Mouse (Mus musculus): ENCODE measurements at regions not wholly inside any gene's neighbourhood (a gene's known extent, or its start where the extent isn't known, plus 50 kb on each side); places are given as distances from the start of the nearest gene placed in this dataset.

DNA sequence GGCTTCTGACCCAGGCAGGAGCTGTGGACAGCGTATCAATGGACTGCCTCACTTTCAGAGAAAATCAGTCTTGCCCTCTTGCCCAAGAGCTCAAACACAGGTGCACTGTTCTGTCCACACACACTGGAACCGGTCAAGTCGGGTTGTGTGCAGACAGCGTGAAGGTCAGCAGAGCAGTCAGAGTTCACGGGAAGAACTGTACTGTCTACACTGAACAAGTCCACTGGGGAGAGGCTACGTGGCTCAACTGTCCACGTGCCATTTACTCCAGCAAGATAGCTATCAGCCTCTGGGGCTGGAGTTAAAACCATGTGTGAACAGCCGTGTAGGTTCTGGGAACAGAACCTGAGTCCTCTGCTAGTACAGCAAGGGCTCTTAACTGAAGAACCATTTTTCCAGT is 70.8 kb downstream of the Rplp1 start:
- 82% methylated on average over 8 of the region's 8 CpGs for WGBS
- H3K27ac ChIP-seq (ENCODE audit: low read depth), result no peak overlapping the region
- H3K4me1 ChIP-seq (ENCODE audit: control insufficient read depth, insufficient read depth), result no peaks in the 10 kb centered on the region
- no peak overlapping the region for H3K4me2 ChIP-seq (ENCODE audit: low read depth, low read length)
- H3K9me3 ChIP-seq (replicated peaks; ENCODE audit: control insufficient read depth, low read length), result no peaks in the 10 kb centered on the region
- H3K4me3 ChIP-seq (ENCODE audit: low read depth, low read length), result no peak overlapping the region
- DNase-seq (ENCODE audit: low spot score) (no peak), ATAC-seq (ENCODE audit: insufficient read depth, low read depth) (no peak)
- no peaks in the 10 kb centered on the region for H3K36me3 ChIP-seq (replicated peaks; ENCODE audit: control insufficient read depth, insufficient read depth, low read length)
- no peak overlapping the region for H3K9ac ChIP-seq (replicated peaks; ENCODE audit: low read depth, low read length)
- H3K27me3 ChIP-seq (ENCODE audit: control insufficient read depth, insufficient read depth, low read length), result no peaks in the 10 kb centered on the region
- TF ChIP-seq CTCF (IDR thresholded peaks at IDR 0.05; ENCODE audit: low read depth) (no peak), EP300 (IDR thresholded peaks at IDR 0.05; ENCODE audit: low read depth) (no peak)

DNA sequence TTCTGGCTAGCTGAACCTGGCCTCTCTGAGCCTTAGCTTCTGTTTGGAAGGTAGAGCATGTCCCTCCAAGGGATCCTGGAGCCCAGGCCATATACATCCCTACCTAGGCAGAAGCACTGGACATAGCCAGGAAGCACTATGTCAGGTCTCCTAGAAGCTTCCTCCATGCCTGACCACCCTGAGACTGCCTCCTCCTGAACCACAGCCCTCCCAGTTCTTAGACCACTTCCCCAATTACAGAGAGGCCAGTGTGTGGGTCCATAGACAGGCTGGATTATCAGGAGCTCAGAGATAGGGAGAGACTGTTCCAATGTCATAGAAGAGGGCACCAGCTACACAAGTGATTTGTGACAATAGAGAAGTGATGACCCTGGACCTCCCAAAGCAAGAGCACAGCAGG is 72.0 kb downstream of the Rplp1 start:
- Histone ChIP-seq H3K36me3 (replicated peaks; ENCODE audit: control insufficient read depth, insufficient read depth, low read length) (no peaks in the 10 kb centered on the region), H3K27ac (ENCODE audit: low read depth) (no peak overlapping the region), H3K4me2 (ENCODE audit: low read depth, low read length) (no peak overlapping the region), H3K4me3 (ENCODE audit: low read depth, low read length) (no peak overlapping the region), H3K9me3 (replicated peaks; ENCODE audit: control insufficient read depth, low read length) (no peaks in the 10 kb centered on the region), H3K9ac (replicated peaks; ENCODE audit: low read depth, low read length) (no peak overlapping the region), H3K4me1 (ENCODE audit: control insufficient read depth, insufficient read depth) (no peaks in the 10 kb centered on the region), H3K27me3 (ENCODE audit: control insufficient read depth, insufficient read depth, low read length) (no peaks in the 10 kb centered on the region)
- no peak for TF ChIP-seq EP300 (IDR thresholded peaks at IDR 0.05; ENCODE audit: low read depth)
- TF ChIP-seq CTCF (IDR thresholded peaks at IDR 0.05; ENCODE audit: low read depth), result no peak
- ATAC-seq (ENCODE audit: insufficient read depth, low read depth) (no peak), DNase-seq (ENCODE audit: low spot score) (no peak)

GRCm38 (mm10) chr9:61841222-61841621 is 73.1 kb downstream of the Rplp1 start:
- ATAC-seq (ENCODE audit: insufficient read depth, low read depth), result no peak
- WGBS, result 75% methylated on average over 8 of the region's 8 CpGs
- Histone ChIP-seq H3K27me3 (ENCODE audit: control insufficient read depth, insufficient read depth, low read length) (no peaks in the 10 kb centered on the region), H3K27ac (ENCODE audit: low read depth) (no peak overlapping the region), H3K36me3 (replicated peaks; ENCODE audit: control insufficient read depth, insufficient read depth, low read length) (no peaks in the 10 kb centered on the region), H3K4me2 (ENCODE audit: low read depth, low read length) (no peak overlapping the region), H3K9ac (replicated peaks; ENCODE audit: low read depth, low read length) (no peak overlapping the region), H3K4me1 (ENCODE audit: control insufficient read depth, insufficient read depth) (no peaks in the 10 kb centered on the region), H3K4me3 (ENCODE audit: low read depth, low read length) (no peak overlapping the region), H3K9me3 (replicated peaks; ENCODE audit: control insufficient read depth, low read length) (no peaks in the 10 kb centered on the region)
- no peak for DNase-seq (ENCODE audit: low spot score)
- no peak for TF ChIP-seq CTCF (IDR thresholded peaks at IDR 0.05; ENCODE audit: low read depth)
- TF ChIP-seq EP300 (IDR thresholded peaks at IDR 0.05; ENCODE audit: low read depth), result no peak

DNA sequence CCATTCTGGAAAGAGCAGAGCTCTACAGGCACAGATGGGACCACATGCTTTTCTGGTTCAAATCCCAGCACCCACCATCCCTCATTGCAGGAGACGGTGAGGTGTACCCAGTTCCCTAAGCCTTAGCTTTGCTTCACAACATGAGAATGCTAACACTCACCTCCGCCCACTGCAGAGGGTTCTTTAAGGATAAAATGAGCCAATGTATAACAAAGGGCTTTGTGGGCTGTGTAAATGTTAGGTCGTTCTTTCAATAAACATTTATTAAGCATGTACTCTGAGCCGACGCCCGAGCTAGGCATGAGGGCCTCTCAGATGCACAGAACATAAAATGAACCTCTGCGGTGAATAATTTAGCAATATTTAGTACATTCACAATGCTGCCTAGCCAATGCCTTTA is 74.0 kb downstream of the Rplp1 start:
- Histone ChIP-seq H3K4me3 (ENCODE audit: low read depth, low read length) (no peak overlapping the region), H3K36me3 (replicated peaks; ENCODE audit: control insufficient read depth, insufficient read depth, low read length) (no peaks in the 10 kb centered on the region), H3K9me3 (replicated peaks; ENCODE audit: control insufficient read depth, low read length) (no peaks in the 10 kb centered on the region), H3K4me2 (ENCODE audit: low read depth, low read length) (no peak overlapping the region), H3K4me1 (ENCODE audit: control insufficient read depth, insufficient read depth) (no peaks in the 10 kb centered on the region), H3K9ac (replicated peaks; ENCODE audit: low read depth, low read length) (no peak overlapping the region), H3K27ac (ENCODE audit: low read depth) (no peak overlapping the region), H3K27me3 (ENCODE audit: control insufficient read depth, insufficient read depth, low read length) (no peaks in the 10 kb centered on the region)
- 87% methylated on average over 7 of the region's 7 CpGs for WGBS
- DNase-seq (ENCODE audit: low spot score), result no peak
- no peak for TF ChIP-seq CTCF (IDR thresholded peaks at IDR 0.05; ENCODE audit: low read depth)
- no peak for TF ChIP-seq EP300 (IDR thresholded peaks at IDR 0.05; ENCODE audit: low read depth)
- ATAC-seq (ENCODE audit: insufficient read depth, low read depth), result no peak

DNA sequence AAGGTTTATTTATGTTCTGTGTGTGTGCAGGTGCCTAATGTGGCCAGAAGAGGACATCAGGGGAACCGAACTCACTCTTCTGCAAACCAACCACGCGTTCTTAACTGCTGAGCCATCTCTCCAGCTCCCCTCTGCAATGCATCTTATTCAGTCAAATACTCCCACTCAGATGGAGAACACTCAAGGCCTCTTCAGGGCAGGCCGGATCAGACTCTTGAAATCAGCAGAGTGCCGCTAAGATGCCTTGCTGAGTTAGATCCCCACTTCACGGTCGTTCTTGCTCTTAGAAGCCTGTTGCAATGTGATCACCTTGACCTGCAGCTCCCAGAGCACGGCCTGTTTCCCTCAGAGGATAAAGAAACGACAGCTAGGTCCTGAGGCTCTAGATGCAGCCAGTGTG is 81.1 kb downstream of the Rplp1 start:
- TF ChIP-seq CTCF (IDR thresholded peaks at IDR 0.05; ENCODE audit: low read depth), result no peak
- TF ChIP-seq EP300 (IDR thresholded peaks at IDR 0.05; ENCODE audit: low read depth), result no peak
- H3K4me3 ChIP-seq (ENCODE audit: low read depth, low read length), result no peak overlapping the region
- no peaks in the 10 kb centered on the region for H3K36me3 ChIP-seq (replicated peaks; ENCODE audit: control insufficient read depth, insufficient read depth, low read length)
- ATAC-seq (ENCODE audit: insufficient read depth, low read depth) (no peak), DNase-seq (ENCODE audit: low spot score) (no peak)
- no peak overlapping the region for H3K27ac ChIP-seq (ENCODE audit: low read depth)
- peaks cover 16% of the 10 kb centered on the region; the same call in 1 of the 2 replicates for H3K27me3 ChIP-seq (ENCODE audit: control insufficient read depth, insufficient read depth, low read length)
- H3K9me3 ChIP-seq (replicated peaks; ENCODE audit: control insufficient read depth, low read length), result no peaks in the 10 kb centered on the region
- H3K4me1 ChIP-seq (ENCODE audit: control insufficient read depth, insufficient read depth), result no peaks in the 10 kb centered on the region
- 82% methylated on average over 9 of the region's 9 CpGs for WGBS
- no peak overlapping the region for H3K9ac ChIP-seq (replicated peaks; ENCODE audit: low read depth, low read length)
- H3K4me2 ChIP-seq (ENCODE audit: low read depth, low read length), result no peak overlapping the region

- Histone ChIP-seq H3K27me3 (ENCODE audit: control insufficient read depth, insufficient read depth, low read length) (peaks cover 16% of the 10 kb centered on the region; the same call in 1 of the 2 replicates), H3K9me3 (replicated peaks; ENCODE audit: control insufficient read depth, low read length) (no peaks in the 10 kb centered on the region), H3K9ac (replicated peaks; ENCODE audit: low read depth, low read length) (no peak overlapping the region), H3K36me3 (replicated peaks; ENCODE audit: control insufficient read depth, insufficient read depth, low read length) (no peaks in the 10 kb centered on the region), H3K27ac (ENCODE audit: low read depth) (no peak overlapping the region), H3K4me3 (ENCODE audit: low read depth, low read length) (no peak overlapping the region), H3K4me2 (ENCODE audit: low read depth, low read length) (no peak overlapping the region), H3K4me1 (ENCODE audit: control insufficient read depth, insufficient read depth) (no peaks in the 10 kb centered on the region)
- DNase-seq (ENCODE audit: low spot score) (no peak), ATAC-seq (ENCODE audit: insufficient read depth, low read depth) (no peak)
- TF ChIP-seq EP300 (IDR thresholded peaks at IDR 0.05; ENCODE audit: low read depth), result no peak
- peak; percentile 74 for TF ChIP-seq CTCF (IDR thresholded peaks at IDR 0.05; ENCODE audit: low read depth)
- 62% methylated on average over 7 of the region's 7 CpGs for WGBS
Observed at GRCm38 (mm10) chr9:61830236-61830635, 84.1 kb downstream of the Rplp1 start.
